Mouse (Mus musculus): ENCODE data around the gene Rasl10a. TPM values are rescaled to one million over a fixed set of nuclear protein-coding genes. Genes with fewer than 3 reads are reported as not detected.
A peak's percentile ranks its signal among the peaks of the same experiment; 100 is the strongest.

Rasl10a gene
- polyA plus RNA-seq, 1 experiment from 2014 or later, result 0.27 TPM

DNA sequence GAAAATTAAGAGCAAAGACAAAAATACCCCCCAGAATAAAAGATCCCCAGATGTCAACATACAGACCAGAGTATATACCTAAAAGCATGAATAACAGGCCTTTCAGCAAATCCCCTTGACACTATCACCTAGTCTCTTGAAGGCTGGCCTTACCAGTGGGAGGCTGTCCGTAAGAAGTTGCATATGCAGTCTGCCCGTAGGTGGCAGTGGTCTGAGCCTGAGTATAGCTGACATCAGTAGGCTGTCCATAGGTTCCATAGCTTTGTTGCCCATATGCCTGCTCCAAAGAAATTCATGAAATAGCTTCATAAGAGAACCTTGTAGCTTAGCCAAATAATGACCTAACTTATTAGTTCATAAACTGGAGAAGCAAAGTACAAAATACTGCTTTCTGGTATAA, 33.8 kb downstream of the Rasl10a start:
- H3K4me2 ChIP-seq (ENCODE audit: low read depth, low read length), result no peak overlapping the region
- H3K4me3 ChIP-seq (ENCODE audit: low read depth, low read length), result no peak overlapping the region
- H3K9me3 ChIP-seq (replicated peaks; ENCODE audit: control insufficient read depth, low read length), result no peaks in the 10 kb centered on the region
- peaks cover 58% of the 10 kb centered on the region for H3K36me3 ChIP-seq (ENCODE audit: control insufficient read depth, insufficient read depth)
- no peaks in the 10 kb centered on the region for H3K27me3 ChIP-seq (ENCODE audit: control insufficient read depth, insufficient read depth, low read depth, low read length)
- no peak overlapping the region for H3K27ac ChIP-seq (ENCODE audit: low read length)
- no peak overlapping the region for H3K9ac ChIP-seq (ENCODE audit: low read depth, low read length)
- ATAC-seq (ENCODE audit: low read depth), result no peak
- 61% methylated on average over 2 of the region's 2 CpGs for WGBS (ENCODE audit: insufficient replicate concordance)
- H3K4me1 ChIP-seq (ENCODE audit: control insufficient read depth, low read depth, low read length), result peaks cover 12% of the 10 kb centered on the region

DNA sequence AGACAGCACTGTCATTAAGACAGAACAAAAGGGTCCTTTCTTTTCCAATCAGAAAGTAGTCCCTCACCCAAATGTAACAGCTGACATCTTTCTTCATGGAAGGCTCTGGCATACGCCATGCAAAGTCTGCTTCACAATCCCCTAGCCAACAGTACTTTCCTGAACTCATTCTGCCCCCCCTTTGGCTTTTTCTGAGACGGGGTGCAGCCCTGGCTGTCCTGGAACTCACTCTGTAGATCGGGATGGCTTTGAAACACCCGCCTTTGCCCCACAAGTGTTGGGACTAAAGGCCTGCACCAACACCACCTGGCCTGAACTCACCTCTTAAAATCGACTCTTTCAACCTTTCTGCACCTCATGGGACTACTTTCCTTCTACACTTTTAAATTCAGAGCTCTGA, 37.9 kb downstream of the Rasl10a start:
- no peaks in the 10 kb centered on the region for H3K9me3 ChIP-seq (replicated peaks; ENCODE audit: control insufficient read depth, low read length)
- H3K36me3 ChIP-seq (ENCODE audit: control insufficient read depth, insufficient read depth), result peaks cover 22% of the 10 kb centered on the region
- no peak overlapping the region for H3K4me3 ChIP-seq (ENCODE audit: low read depth, low read length)
- H3K27ac ChIP-seq (ENCODE audit: low read length), result no peak overlapping the region
- H3K27me3 ChIP-seq (ENCODE audit: control insufficient read depth, insufficient read depth, low read depth, low read length), result no peaks in the 10 kb centered on the region
- peak overlapping the region; percentile 41; the same call in 1 of the 2 replicates for H3K9ac ChIP-seq (ENCODE audit: low read depth, low read length)
- H3K4me1 ChIP-seq (ENCODE audit: control insufficient read depth, low read depth, low read length), result peaks cover 27% of the 10 kb centered on the region
- peak overlapping the region; percentile 71; the same call in 1 of the 2 replicates for H3K4me2 ChIP-seq (ENCODE audit: low read depth, low read length)
- WGBS (ENCODE audit: insufficient replicate concordance), result 61% methylated on average over 5 of the region's 5 CpGs
- no peak for ATAC-seq (ENCODE audit: low read depth)

DNA sequence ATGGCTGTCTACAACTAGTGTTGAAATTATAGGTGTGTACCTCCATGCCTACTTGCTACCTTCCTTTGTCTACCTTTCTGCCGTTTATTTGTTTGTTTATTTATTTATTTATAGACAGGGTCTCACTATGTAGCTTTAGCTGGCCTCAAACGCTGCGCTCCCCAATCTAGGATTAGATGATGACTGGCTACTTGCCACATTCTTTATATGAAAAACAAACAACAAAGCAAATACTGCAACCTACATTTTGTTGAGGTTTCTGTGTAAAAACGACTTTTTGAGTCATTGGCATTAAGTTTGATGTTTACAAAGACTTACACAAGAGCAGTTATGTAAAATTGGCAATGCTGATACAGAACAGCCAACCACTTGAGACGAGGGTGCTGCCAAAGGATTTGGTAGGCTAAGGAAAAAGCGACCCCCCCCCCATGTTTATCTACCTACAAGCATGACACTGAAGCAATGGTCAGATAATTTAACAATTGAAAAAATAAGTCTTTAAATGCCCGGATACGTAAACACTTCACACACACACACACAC, 38.6 kb downstream of the Rasl10a start:
- H3K9ac ChIP-seq (ENCODE audit: low read depth, low read length), result peak overlapping the region; percentile 98
- no peak overlapping the region for H3K27ac ChIP-seq (ENCODE audit: low read length)
- no peak for ATAC-seq (ENCODE audit: low read depth)
- peak overlapping the region; percentile 98 for H3K4me3 ChIP-seq (ENCODE audit: low read depth, low read length)
- 38% methylated on average over 8 of the region's 8 CpGs for WGBS (ENCODE audit: insufficient replicate concordance)
- peaks cover 17% of the 10 kb centered on the region for H3K36me3 ChIP-seq (ENCODE audit: control insufficient read depth, insufficient read depth)
- peak overlapping the region; percentile 71 for H3K4me2 ChIP-seq (ENCODE audit: low read depth, low read length)
- no peaks in the 10 kb centered on the region for H3K9me3 ChIP-seq (replicated peaks; ENCODE audit: control insufficient read depth, low read length)
- no peaks in the 10 kb centered on the region for H3K27me3 ChIP-seq (ENCODE audit: control insufficient read depth, insufficient read depth, low read depth, low read length)
- peaks cover 28% of the 10 kb centered on the region for H3K4me1 ChIP-seq (ENCODE audit: control insufficient read depth, low read depth, low read length)

- peaks cover 6% of the 10 kb centered on the region; the same call in 1 of the 2 replicates for H3K36me3 ChIP-seq (ENCODE audit: control insufficient read depth, insufficient read depth)
- H3K27ac ChIP-seq (ENCODE audit: low read length), result peak overlapping the region; percentile 88
- H3K4me1 ChIP-seq (ENCODE audit: control insufficient read depth, low read depth, low read length), result peaks cover 34% of the 10 kb centered on the region
- under 1% methylated on average over 44 of the region's 44 CpGs for WGBS (ENCODE audit: insufficient replicate concordance)
- H3K27me3 ChIP-seq (ENCODE audit: control insufficient read depth, insufficient read depth, low read depth, low read length), result no peaks in the 10 kb centered on the region
- no peaks in the 10 kb centered on the region for H3K9me3 ChIP-seq (replicated peaks; ENCODE audit: control insufficient read depth, low read length)
- H3K4me3 ChIP-seq (ENCODE audit: low read depth, low read length), result peak overlapping the region; percentile 98
- peak; percentile 3; the same call in 1 of the 2 replicates for ATAC-seq (ENCODE audit: low read depth)
- H3K4me2 ChIP-seq (ENCODE audit: low read depth, low read length), result peak overlapping the region; percentile 71
- peak overlapping the region; percentile 98 for H3K9ac ChIP-seq (ENCODE audit: low read depth, low read length)
Measured at GRCm38 (mm10) chr11:5098035-5098735, 40.3 kb downstream of the Rasl10a start.

DNA sequence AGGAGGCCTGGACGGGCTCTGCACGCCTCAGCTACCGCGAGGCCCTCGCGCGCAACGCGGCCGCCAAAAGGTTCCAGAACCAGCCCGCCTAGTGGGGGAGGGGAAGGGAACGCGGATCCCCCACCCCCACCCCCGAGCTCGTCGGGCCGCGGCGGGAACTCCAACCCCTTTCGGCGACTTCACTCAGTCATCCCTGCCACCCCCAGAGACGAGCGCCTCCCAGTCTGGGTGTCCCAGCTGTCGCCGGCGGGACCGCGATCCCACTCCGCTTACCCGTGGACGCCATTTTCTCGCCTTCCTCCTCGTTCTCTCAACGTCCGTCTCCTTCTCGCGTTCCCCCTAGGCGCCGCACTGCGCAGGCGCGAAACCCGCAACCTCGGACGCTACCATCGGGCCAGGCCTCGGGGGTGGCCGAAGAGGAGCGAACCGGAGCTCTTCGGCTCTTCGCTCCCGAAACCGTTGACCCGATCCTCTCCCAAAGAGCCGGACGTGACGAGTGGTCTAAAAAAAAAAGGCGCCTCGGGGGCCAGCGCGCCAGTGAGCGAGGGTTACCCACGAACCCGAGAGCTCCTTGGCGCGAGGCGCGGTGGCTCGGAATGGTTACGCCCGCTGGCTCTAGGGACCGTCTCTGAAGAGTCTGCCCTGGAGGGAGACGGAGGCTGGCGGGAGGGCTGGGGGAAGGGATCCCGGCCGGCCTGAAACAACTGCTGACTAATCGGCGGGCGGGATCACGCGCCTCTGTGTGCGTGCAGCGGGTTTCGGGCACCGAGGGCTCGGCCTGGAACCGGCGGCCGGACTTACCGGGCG, 41.0 kb downstream of the Rasl10a start, which contains the start of the genes Rhbdd3 and Ewsr1:
Gene Rhbdd3 (plus strand): TSS at position 191 of the 807 bp plus-strand sequence.
Gene Ewsr1 (minus strand): TSS at position 531 of the 807 bp plus-strand sequence.
- Histone ChIP-seq H3K9me3 (replicated peaks; ENCODE audit: control insufficient read depth, low read length) (no peaks in the 10 kb centered on the region), H3K27ac (ENCODE audit: low read length) (peak within 1 kb of the TSS; percentile 88), H3K27me3 (ENCODE audit: control insufficient read depth, insufficient read depth, low read depth, low read length) (no peaks in the 10 kb centered on the region), H3K4me3 (ENCODE audit: low read depth, low read length) (peak within 1 kb of the TSS; percentile 98), H3K36me3 (ENCODE audit: control insufficient read depth, insufficient read depth) (peaks cover 3% of the 10 kb centered on the region; the same call in 1 of the 2 replicates), H3K9ac (ENCODE audit: low read depth, low read length) (peak within 1 kb of the TSS; percentile 98), H3K4me1 (ENCODE audit: control insufficient read depth, low read depth, low read length) (peaks cover 32% of the 10 kb centered on the region), H3K4me2 (ENCODE audit: low read depth, low read length) (peak within 1 kb of the TSS; percentile 88)
- under 1% methylated on average over 92 of the region's 92 CpGs for WGBS (ENCODE audit: insufficient replicate concordance)
- ATAC-seq (ENCODE audit: low read depth), result peak; percentile 87

DNA sequence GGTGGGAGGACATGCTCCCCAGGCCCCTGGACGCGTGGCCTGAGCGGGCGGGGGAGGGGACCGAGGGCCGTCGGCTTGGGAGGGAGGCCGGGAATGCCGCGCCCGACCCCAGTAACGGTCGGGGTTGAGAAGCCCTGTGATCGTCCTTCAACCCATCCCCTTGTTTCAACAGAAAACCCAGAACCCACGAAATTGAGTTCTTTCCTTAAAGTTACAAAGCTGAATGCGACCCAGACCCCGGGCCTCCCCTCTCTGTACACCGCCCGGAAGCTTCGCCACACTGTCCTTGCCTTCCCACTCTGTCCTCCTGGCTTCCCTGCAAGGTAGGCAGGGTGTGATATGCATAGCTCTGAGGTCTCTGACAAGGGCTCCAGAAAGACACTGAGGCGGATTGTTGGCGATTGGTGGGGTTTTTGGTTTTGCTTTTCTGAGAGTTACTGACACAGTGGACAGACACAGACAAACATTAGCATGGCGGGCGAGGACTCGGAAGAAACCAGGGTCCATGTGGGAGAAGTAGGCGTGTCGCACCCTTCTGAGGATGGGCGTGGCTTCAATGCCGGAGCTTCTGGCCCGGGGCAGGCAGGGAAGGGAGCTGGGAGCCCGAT, 41.8 kb downstream of the Rasl10a start:
- Histone ChIP-seq H3K9ac (ENCODE audit: low read depth, low read length) (peak overlapping the region; percentile 98), H3K27me3 (ENCODE audit: control insufficient read depth, insufficient read depth, low read depth, low read length) (no peaks in the 10 kb centered on the region), H3K4me3 (ENCODE audit: low read depth, low read length) (peak overlapping the region; percentile 98), H3K4me2 (ENCODE audit: low read depth, low read length) (peak overlapping the region; percentile 88), H3K36me3 (ENCODE audit: control insufficient read depth, insufficient read depth) (peaks cover 2% of the 10 kb centered on the region; the same call in 1 of the 2 replicates), H3K9me3 (replicated peaks; ENCODE audit: control insufficient read depth, low read length) (no peaks in the 10 kb centered on the region), H3K4me1 (ENCODE audit: control insufficient read depth, low read depth, low read length) (peaks cover 32% of the 10 kb centered on the region), H3K27ac (ENCODE audit: low read length) (peak overlapping the region; percentile 88)
- WGBS (ENCODE audit: insufficient replicate concordance), result under 1% methylated on average over 31 of the region's 31 CpGs
- ATAC-seq (ENCODE audit: low read depth), result peak; percentile 63

- peak overlapping the region; percentile 88 for H3K27ac ChIP-seq (ENCODE audit: low read length)
- peak overlapping the region; percentile 98 for H3K9ac ChIP-seq (ENCODE audit: low read depth, low read length)
- H3K36me3 ChIP-seq (ENCODE audit: control insufficient read depth, insufficient read depth), result peaks cover 2% of the 10 kb centered on the region; the same call in 1 of the 2 replicates
- no peaks in the 10 kb centered on the region for H3K27me3 ChIP-seq (ENCODE audit: control insufficient read depth, insufficient read depth, low read depth, low read length)
- WGBS (ENCODE audit: insufficient replicate concordance), result 2% methylated on average over 7 of the region's 7 CpGs
- H3K4me3 ChIP-seq (ENCODE audit: low read depth, low read length), result peak overlapping the region; percentile 98
- H3K4me2 ChIP-seq (ENCODE audit: low read depth, low read length), result peak overlapping the region; percentile 88
- no peak for ATAC-seq (ENCODE audit: low read depth)
- H3K4me1 ChIP-seq (ENCODE audit: control insufficient read depth, low read depth, low read length), result peaks cover 32% of the 10 kb centered on the region
- no peaks in the 10 kb centered on the region for H3K9me3 ChIP-seq (replicated peaks; ENCODE audit: control insufficient read depth, low read length)
Measured at GRCm38 (mm10) chr11:5100283-5100682, 42.4 kb downstream of the Rasl10a start.

- Histone ChIP-seq H3K4me2 (ENCODE audit: low read depth, low read length) (peak overlapping the region; percentile 88), H3K9me3 (replicated peaks; ENCODE audit: control insufficient read depth, low read length) (no peaks in the 10 kb centered on the region), H3K36me3 (ENCODE audit: control insufficient read depth, insufficient read depth) (peaks cover 2% of the 10 kb centered on the region; the same call in 1 of the 2 replicates), H3K4me3 (ENCODE audit: low read depth, low read length) (no peak overlapping the region; the same call in 1 of the 2 replicates), H3K27ac (ENCODE audit: low read length) (no peak overlapping the region; the same call in 1 of the 2 replicates), H3K9ac (ENCODE audit: low read depth, low read length) (no peak overlapping the region; the same call in 1 of the 2 replicates), H3K27me3 (ENCODE audit: control insufficient read depth, insufficient read depth, low read depth, low read length) (no peaks in the 10 kb centered on the region), H3K4me1 (ENCODE audit: control insufficient read depth, low read depth, low read length) (peaks cover 31% of the 10 kb centered on the region)
- WGBS (ENCODE audit: insufficient replicate concordance), result 66% methylated on average over 5 of the region's 5 CpGs
- ATAC-seq (ENCODE audit: low read depth), result no peak
Measured at GRCm38 (mm10) chr11:5100801-5101200, 42.9 kb downstream of the Rasl10a start.
